Mouse (Mus musculus) large intestine, adult 2 months (tissue): Measurements from ENCODE around the gene Dchs1. TPM values are rescaled to one million over a fixed set of nuclear protein-coding genes. Genes with fewer than 3 reads are reported as not detected.
A peak's percentile ranks its signal among the peaks of the same experiment; 100 is the strongest.

Experiments used
- DNase-seq: peaks from one replicate; pipeline ENCODE4 v3.0.0-alpha.2; 2012; ENCODE audit warnings: low read depth, low spot score
- WGBS: fragments of 180-500 bp; shearing (Covaris S2); methylation state at CpG from one replicate; pipeline ENCODE4 v1.1.7; 2018; 5-methylcytosine and 5-hydroxymethylcytosine counted together
- polyA plus RNA-seq: library from polyadenylated mRNA; depleted of rRNA; stranded (reverse); fragments of >200 nt; gene quantifications from 2 replicates; pipeline ENCODE4 v1.2.3, GENCODE M21; 2012

The Dchs1 gene
- polyA plus RNA-seq, 1 experiment: 2.0 TPM

GRCm38 (mm10) chr7:105786506-105787284 lies 759 bp downstream of the Dchs1 start:
- DNase-seq: no peak
- WGBS: 8% methylated on average over 18 of the region's 20 CpGs

DNA sequence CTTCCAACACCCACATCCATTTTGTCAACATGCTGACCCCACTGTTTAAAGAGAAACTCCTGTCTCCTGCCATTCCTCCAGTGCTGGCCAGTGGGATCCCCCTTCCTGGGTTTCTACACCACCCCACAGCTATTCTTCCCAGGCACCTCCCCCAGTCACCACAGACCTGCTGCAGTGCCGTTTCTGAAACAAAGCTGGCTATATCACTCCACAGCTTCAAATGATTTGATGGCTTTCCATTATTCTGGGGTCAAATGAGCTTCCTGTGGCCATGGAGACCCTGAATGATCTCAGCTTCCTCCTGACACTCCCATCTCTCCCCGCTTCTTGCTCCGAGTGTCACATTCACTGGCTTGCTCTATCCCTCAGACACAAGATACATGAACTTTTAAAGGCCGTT lies 2.9 kb downstream of the Dchs1 start:
- 39% methylated on average over 4 of the region's 4 CpGs for WGBS
- DNase-seq: no peak

- WGBS: 49% methylated on average over 4 of the region's 4 CpGs
- no peak for DNase-seq
Measured at GRCm38 (mm10) chr7:105783861-105784260, 3.6 kb downstream of the Dchs1 start.

GRCm38 (mm10) chr7:105778553-105779265 lies 8.7 kb downstream of the Dchs1 start:
- DNase-seq: no peak
- 26% methylated on average over 4 of the region's 4 CpGs for WGBS

GRCm38 (mm10) chr7:105777797-105778552 lies 9.5 kb downstream of the Dchs1 start:
- DNase-seq: no peak
- whole genome bisulfite sequencing: 47% methylated on average over 13 of the region's 13 CpGs

DNA sequence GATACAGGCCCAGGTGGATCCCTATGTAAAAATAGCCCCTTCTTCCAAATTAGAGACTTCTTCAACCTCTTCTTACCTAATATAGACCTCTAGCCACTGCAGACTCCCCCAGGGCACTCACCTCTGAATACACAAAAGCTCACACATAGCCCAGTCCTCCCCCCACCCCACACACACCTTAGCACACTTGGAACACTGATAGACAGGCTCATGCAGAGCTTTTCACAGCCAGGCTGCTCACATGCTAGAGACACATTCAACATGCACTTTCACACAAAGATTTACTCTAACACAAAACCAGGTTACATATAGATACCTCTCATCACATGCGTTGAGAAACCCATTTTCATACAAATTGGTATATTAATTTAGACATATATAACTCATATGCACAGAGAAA lies 10.1 kb downstream of the Dchs1 start:
- WGBS: 77% methylated on average over 1 of the region's 1 CpGs
- no peak for DNase-seq

GRCm38 (mm10) chr7:105776026-105776425 lies 11.4 kb downstream of the Dchs1 start:
- WGBS: 74% methylated on average over 2 of the region's 2 CpGs
- DNase-seq: no peak

- DNase-seq: no peak
- WGBS: 61% methylated on average over 8 of the region's 8 CpGs
Measured at GRCm38 (mm10) chr7:105774661-105775060, 12.8 kb downstream of the Dchs1 start.

- 79% methylated on average over 5 of the region's 5 CpGs for WGBS
Measured at GRCm38 (mm10) chr7:105773041-105773440, 14.4 kb downstream of the Dchs1 start.

GRCm38 (mm10) chr7:105772331-105772730 lies 15.1 kb downstream of the Dchs1 start:
- DNase-seq: no peak
- 94% methylated on average over 15 of the region's 15 CpGs for WGBS

More at GRCm38 (mm10) chr7:105773041-105773440, 14.4 kb downstream of the Dchs1 start:
- no peak for DNase-seq

DNA sequence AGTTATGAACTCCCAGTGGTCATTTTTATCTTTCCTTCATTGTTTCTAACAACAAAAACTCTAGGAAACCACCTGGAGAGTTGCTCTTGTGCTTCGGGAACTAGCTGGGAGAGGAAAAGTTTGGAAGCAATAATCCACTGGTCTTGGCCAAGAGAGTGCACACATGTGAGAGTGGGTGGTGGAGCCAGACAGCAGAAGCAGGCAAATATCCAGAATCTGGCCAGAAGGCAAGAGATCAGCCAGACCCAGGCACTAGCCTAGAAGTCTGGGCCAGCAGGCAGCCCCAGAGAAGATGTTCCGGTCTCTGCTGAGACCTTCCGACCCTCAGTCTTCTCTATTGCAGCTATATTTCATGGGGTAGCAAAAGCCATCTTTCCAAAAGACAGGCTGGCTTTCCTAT lies 17.5 kb downstream of the Dchs1 start:
- no peak for DNase-seq
- WGBS: 72% methylated on average over 3 of the region's 3 CpGs

DNA sequence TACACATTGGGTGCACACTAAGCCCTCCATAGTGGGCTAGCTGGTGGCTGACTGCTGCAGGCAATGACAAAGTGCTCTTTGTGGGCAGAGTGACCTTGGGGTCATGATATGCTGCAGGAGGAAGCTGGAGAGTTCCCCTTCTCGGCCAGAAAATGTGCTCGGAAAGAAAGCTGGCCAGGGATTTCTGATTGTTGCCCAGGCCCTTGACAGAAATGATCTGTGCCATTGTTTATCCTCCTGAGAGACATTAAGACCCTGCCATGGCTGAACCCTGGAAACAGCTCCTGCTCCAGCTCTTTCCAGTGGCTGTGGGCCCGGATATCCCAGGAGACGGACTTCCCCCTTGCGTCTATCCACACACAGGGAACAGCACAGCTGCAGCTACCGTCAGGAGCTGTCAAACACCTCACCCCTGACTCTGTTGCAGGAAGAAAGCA lies 19.7 kb downstream of the Dchs1 start:
- no peak for DNase-seq
- WGBS: 27% methylated on average over 6 of the region's 6 CpGs

GRCm38 (mm10) chr7:105764331-105764730 lies 23.1 kb downstream of the Dchs1 start:
- DNase-seq: no peak
- 93% methylated on average over 11 of the region's 11 CpGs for WGBS

DNA sequence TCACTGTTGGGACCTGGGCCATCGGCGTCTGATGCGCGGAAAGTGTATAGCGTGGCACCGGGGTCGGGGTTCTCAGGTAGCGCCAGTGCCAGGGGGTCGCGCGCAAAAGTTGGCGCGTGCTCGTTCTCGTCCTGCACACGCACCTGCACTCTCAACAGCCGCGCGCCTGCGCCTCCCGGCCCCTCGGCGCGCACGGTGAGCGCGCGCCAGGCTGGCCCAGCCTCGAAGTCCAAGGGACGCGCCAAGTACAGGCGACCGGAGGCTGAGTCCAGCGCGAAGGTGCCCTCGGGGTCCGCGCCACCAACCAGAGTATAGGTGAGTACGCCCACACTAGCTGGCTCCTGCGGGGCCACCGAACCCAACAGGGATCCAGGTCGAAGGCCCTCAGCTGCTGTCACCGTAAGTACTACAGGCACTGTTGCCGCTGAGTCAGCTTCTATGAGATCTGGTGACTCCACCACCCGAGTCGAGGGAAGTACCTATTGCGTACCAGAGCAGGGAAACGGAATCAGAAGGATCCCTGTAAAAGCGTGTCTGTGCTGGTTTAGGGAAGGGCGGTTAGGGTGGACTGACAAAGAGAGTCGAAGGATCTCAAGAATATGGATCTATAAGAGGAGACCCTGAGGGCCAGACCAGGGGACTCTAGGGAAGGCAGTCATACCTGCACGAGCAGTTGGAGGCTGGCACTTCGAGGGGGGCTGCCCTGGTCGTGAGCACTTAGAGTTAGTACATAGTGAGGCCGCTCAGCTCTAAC lies 24.8 kb downstream of the Dchs1 start:
- DNase-seq: no peak
- 36% methylated on average over 55 of the region's 55 CpGs for WGBS

DNA sequence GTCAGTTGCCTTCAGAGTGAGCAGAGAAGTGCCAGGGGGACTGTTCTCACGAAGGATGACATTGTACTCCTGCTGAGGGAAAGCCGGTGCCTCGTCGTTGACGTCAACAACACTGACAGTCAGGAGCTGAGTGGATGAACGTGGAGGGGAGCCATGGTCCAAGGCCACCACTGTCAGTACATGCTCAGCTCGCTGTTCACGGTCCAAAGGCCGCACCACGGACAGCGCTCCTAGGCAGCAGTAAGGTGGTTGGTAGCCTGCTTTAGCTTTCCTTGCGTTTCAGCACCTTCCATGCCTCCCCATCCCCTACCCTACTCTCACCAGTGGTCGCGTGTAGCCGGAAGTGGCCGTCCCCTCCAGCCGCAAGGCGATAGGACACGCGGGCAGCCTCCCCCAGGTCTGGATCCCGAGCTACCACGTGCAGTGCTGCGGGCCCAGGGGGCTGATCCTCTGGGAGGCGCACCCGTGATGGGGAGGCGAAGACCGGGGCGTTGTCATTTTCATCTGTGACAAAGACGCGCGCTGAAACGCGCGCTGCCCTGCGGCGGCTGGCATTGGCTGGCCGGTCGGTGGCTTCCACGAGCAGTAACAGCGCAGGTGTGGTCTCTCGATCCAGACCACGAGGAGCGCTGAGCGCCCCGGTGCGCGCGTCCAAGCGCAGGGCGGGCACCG lies 25.5 kb downstream of the Dchs1 start:
- 39% methylated on average over 51 of the region's 51 CpGs for WGBS
- DNase-seq: no peak

DNA sequence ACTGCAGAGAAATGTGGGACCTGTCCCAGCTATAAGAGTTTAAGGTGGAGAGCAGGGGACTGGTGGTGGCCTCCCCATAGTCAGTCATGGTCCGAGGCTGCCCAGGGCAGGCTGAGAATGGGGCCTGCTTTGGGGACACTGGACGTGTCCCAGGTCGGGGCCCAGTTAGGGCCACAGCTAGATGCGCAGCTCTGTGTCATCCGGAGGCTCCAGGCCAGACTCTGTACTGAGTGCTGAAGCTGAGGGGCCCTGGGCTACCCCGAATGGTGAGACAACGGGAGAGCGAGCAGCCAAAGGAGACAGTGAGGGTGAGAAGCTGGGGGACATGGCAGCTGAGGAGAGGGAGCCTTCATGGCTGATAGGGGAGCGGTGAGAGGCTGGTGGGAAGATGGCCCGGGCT lies 34.2 kb downstream of the Dchs1 start:
- no peak for DNase-seq
- 88% methylated on average over 10 of the region's 10 CpGs for WGBS

DNA sequence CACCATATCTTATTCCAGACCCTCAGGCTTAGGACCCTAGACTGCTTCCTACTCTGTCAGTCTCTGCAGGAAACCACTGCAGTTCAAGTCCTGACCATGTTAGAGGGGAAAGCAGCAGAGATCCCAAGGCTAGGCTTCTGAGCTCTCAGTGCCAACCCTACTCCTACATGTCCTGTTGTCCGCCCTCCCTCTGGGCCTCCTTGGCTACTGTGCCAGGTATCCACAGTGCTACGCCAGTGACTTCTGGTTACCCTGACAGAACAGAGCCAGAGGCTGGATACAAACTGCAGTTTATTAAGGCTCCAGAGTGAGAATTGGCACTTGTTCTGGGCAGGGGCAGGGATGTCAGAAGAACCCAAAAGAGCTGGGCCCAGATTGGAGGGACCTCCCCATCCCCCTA lies 34.7 kb downstream of the Dchs1 start:
- WGBS: 87% methylated on average over 2 of the region's 2 CpGs
- DNase-seq: no peak

DNA sequence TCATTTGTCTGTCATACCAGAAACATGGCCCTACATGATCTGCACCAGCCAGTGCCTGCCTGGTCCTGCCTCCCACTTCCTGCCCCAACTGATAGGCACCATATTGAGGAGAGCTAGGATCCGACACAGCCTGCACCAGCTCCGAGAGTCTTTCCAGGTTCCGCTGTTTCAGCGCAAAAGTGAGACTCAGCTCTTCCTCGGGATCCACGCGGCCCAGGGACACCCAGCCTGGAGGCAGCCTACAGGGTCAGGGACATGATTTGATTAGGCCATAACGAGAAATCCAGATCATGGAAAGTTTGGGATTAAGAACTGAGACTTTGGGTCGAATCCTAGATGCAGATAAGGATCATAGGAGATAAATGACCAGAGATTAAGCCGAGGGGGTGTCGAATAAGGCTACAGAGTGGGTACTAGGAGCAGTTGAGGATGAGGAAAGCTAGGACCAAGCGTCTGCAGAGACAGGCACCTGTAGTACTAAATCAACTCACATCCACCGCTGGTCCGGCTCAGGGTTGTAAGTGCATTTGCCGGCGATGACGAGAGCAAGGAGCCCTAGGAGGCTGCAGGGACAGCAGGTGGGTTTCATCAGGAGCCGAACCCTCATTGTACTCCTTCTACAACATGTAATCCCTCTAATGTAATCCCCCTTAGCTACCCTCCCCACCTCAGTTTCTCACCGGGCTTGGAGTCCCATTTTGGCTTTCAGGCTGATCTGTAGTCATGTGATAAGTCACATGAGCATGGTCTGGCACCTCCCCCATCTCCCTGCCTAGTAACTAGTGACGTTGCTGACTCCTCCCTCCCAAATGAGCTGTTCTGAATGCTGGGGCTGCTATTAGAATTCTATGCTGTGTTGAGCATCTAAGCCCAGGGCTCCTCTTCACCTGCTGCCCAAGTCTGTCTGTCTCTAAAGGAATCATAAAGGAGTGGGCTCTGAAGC lies 35.7 kb downstream of the Dchs1 start, which contains the start of gene Tpp1:
Tpp1 (minus strand) TSS at position 745 of the 943 bp plus-strand sequence.
- WGBS: 14% methylated on average over 20 of the region's 20 CpGs
- peak; percentile 78 for DNase-seq
